Comparison of ENCODE assay signal across 12 mouse cellular contexts in the genomic region with DNA sequence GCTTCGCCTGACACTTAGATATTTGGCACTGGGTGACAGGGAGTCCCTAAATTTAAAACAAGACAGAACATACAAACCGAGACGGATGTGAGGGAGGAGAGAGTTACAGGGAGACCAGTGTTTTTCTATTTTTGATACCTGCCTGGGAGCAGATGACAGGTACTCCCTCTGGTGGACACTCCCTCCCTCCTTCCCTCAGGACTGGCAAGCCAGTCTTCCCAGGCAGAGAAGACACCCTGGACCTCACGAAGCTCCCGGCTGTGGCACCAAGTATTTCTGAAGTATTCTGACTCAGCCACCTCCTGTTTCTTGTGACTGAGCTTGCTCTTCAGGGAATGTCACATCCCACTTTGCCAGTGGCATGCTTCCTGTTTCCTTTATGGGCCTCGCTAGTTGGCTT. TPM values are rescaled to one million over a fixed set of nuclear protein-coding genes. Genes with fewer than 3 reads are reported as not detected.
DNase-seq lines count a peak whose midpoint lies in the region; TF ChIP-seq lines count a peak whose summit lies in the region.
"Had no signal": no experiment of that assay in that cellular context is flagged by ENCODE, and none has a peak within 500 bp of the region (broad histone marks: within the 10 kb centered on the region; RNA-seq: fewer than 3 reads in every experiment).

No protein-coding gene starts in this region.

- H3ac ChIP-seq in C2C12 (ENCODE audit: control insufficient read depth, insufficient read length, low read depth) = no peak overlapping the region

- no peaks in the 10 kb centered on the region for H3K79me2 ChIP-seq in C2C12 (ENCODE audit: control insufficient read depth, insufficient read depth)

- TF ChIP-seq EP300 in ES-Bruce4 (IDR thresholded peaks at IDR 0.05; ENCODE audit: insufficient read depth, low read depth, low read length) = no peak

- TF ChIP-seq POLR2A in ES-Bruce4 (IDR thresholded peaks at IDR 0.05; ENCODE audit: insufficient read depth, low read length) = no peak
- TF ChIP-seq POLR2A in cortical plate, adult 2 months (IDR thresholded peaks at IDR 0.05; ENCODE audit: extremely low read depth, insufficient read depth, low read length) = no peak

- no peaks in the 10 kb centered on the region for H3K27me3 ChIP-seq in C2C12 (ENCODE audit: control insufficient read depth, insufficient read depth, insufficient read length)
- no peaks in the 10 kb centered on the region for H3K27me3 ChIP-seq in ES-Bruce4 (ENCODE audit: control insufficient read depth, insufficient read depth, low read length, poor library complexity, severe bottlenecking)
- H3K27me3 ChIP-seq: forebrain, embryonic 12.5 days; midbrain, embryonic 12.5 days had no signal

- TF ChIP-seq CTCF in C2C12 (IDR thresholded peaks at IDR 0.05; ENCODE audit: control insufficient read depth, insufficient read depth, insufficient read length) (peak; percentile 39), ES-Bruce4 (IDR thresholded peaks at IDR 0.05; ENCODE audit: low read depth, low read length) (peak; percentile 42)
- peak; percentile 27; the same call in 1 of the 2 replicates for TF ChIP-seq CTCF in cortical plate, adult 2 months (IDR thresholded peaks at IDR 0.05; ENCODE audit: extremely low read depth, insufficient read depth, low read length)

- peaks cover under 1% of the 10 kb centered on the region for H3K79me3 ChIP-seq in C2C12 (ENCODE audit: low read depth)

- peaks cover 46% of the 10 kb centered on the region for H3K36me3 ChIP-seq in C2C12 (ENCODE audit: control insufficient read depth, insufficient read depth)
- peaks cover 11% of the 10 kb centered on the region for H3K36me3 ChIP-seq in ES-Bruce4 (ENCODE audit: control insufficient read depth, insufficient read depth, low read length, poor library complexity, severe bottlenecking)

- H3K4me3 ChIP-seq in C2C12 (ENCODE audit: insufficient read depth, poor library complexity, severe bottlenecking) (no peak overlapping the region), ES-Bruce4 (ENCODE audit: low read depth, low read length) (no peak overlapping the region)
- no peak overlapping the region for H3K4me3 ChIP-seq in cortical plate, adult 2 months (ENCODE audit: insufficient read depth, low read length)
- H3K4me3 ChIP-seq: forebrain, embryonic 12.5 days; midbrain, embryonic 12.5 days had no signal

- no peak overlapping the region for H3K27ac ChIP-seq in ES-Bruce4 (ENCODE audit: insufficient read depth, low read length)
- H3K27ac ChIP-seq in cortical plate, adult 2 months (ENCODE audit: insufficient read depth, low read length) = no peak overlapping the region
- H3K27ac ChIP-seq: forebrain, embryonic 12.5 days; midbrain, embryonic 12.5 days had no signal

- no peak overlapping the region for H3K9ac ChIP-seq in ES-Bruce4 (ENCODE audit: low read depth, poor library complexity, severe bottlenecking)
- H3K9ac ChIP-seq: forebrain, embryonic 12.5 days; midbrain, embryonic 12.5 days had no signal

- no peaks in the 10 kb centered on the region for H3K9me3 ChIP-seq in ES-Bruce4 (replicated peaks; ENCODE audit: control insufficient read depth, insufficient read depth, low read length, poor library complexity, severe bottlenecking)
- H3K9me3 ChIP-seq: forebrain, embryonic 12.5 days; midbrain, embryonic 12.5 days had no signal

- no peaks in the 10 kb centered on the region for H3K4me1 ChIP-seq in ES-Bruce4 (ENCODE audit: control insufficient read depth, insufficient read depth, low read length)
- peaks cover 9% of the 10 kb centered on the region for H3K4me1 ChIP-seq in cortical plate, adult 2 months (ENCODE audit: control insufficient read depth, insufficient read depth, low read length)

- peak; percentile 26 to 54 for DNase-seq in kidney, postnatal 36 days
- DNase-seq in kidney, postnatal 14 days = no peak
- no peak for DNase-seq in thymus, adult 18-20 months
- no peak for DNase-seq in adrenal gland, postnatal 25 days
- DNase-seq: adrenal gland, adult 2 months; spleen, adult 18-20 months had no signal

TF ChIP-seq in C2C12, 6 proteins besides CTCF, POLR2A, EP300 and RAD21:
- no peak for TF ChIP-seq MYOG (IDR thresholded peaks at IDR 0.05; ENCODE audit: control insufficient read depth, extremely low read depth, insufficient read length)
- TF ChIP-seq FOSL1 (IDR thresholded peaks at IDR 0.05; ENCODE audit: insufficient read depth, low read length, poor library complexity, severe bottlenecking) = no peak
- no peak for TF ChIP-seq MYOD1 (IDR thresholded peaks at IDR 0.05; ENCODE audit: control insufficient read depth, insufficient read length, low read depth)
- TF ChIP-seq USF1 (IDR thresholded peaks at IDR 0.05; ENCODE audit: low read depth) = no peak
- no peak for TF ChIP-seq MAX (IDR thresholded peaks at IDR 0.05)
- no peak for TF ChIP-seq CEBPB (IDR thresholded peaks at IDR 0.05; ENCODE audit: low read depth)

RNA-seq across cellular contexts. Expression of a gene that starts 38.6 kb away (rescaled TPM):
- 2.5 TPM for polyA plus RNA-seq in C2C12 (2012; fragmentation: generic; extraction: Trizol)
- not detected in 2 replicates for polyA plus RNA-seq in ES-Bruce4 (2011; ENCODE audit: insufficient read depth, insufficient read length, low read depth, missing spikeins)
- 0.81 and 0.84 TPM in 2 replicates for polyA plus RNA-seq in cortical plate, adult 2 months (2012; rRNA removed)
- total RNA-seq in adrenal gland, postnatal 25 days (2021) = not detected in 2 replicates
- polyA plus RNA-seq: adrenal gland, adult 2 months; large intestine, adult 2 months had no signal

Comparison
In these comparisons a context has a peak if more than half of its experiments do, and no peak if none do; other contexts are left out.
1. DNase-seq: peak in kidney, postnatal 36 days (2 of 2); none in kidney, postnatal 14 days (single experiment), thymus, adult 18-20 months (0 of 2) and adrenal gland, postnatal 25 days (single experiment).
2. Peak in every context shown above with its lines, with median percentiles within 50 percentile points of each other: CTCF ChIP-seq.